Mouse (Mus musculus): Measurements from ENCODE around the gene E130309D02Rik. TPM values are rescaled to one million over a fixed set of nuclear protein-coding genes. Genes with fewer than 3 reads are reported as not detected.
A peak's percentile ranks its signal among the peaks of the same experiment; 100 is the strongest.

Gene E130309D02Rik
- polyA plus RNA-seq, 1 experiment from 2014 or later, result 24.0 TPM

DNA sequence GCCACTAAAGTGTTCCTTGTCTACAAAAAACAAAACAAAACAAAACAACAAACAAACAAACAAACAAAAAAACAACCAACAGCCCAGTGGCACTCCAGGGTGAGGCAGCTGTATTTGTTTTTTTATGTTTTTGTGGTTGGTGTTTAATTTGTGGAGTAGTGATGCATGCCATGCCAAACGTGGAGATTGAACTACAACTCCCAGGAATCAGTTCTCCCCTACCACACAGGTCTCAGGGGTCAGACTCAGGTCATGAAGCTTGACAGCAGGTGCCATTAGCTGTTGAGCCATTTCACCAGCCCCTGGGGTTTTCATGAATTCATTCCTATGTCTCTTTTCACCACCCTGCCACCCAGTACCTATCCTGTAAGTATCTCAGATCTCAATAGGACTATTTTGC lies 49.8 kb downstream of the E130309D02Rik start:
- Histone ChIP-seq H3K36me3 (ENCODE audit: control insufficient read depth, insufficient read depth) (peaks cover 8% of the 10 kb centered on the region; the same call in 1 of the 2 replicates), H3K4me1 (ENCODE audit: control insufficient read depth, insufficient read depth, low read length) (peaks cover 10% of the 10 kb centered on the region), H3K9me3 (replicated peaks; ENCODE audit: control insufficient read depth, low read length) (no peaks in the 10 kb centered on the region), H3K4me3 (ENCODE audit: low read length) (no peak overlapping the region), H3K27ac (ENCODE audit: low read length) (no peak overlapping the region), H3K27me3 (ENCODE audit: control insufficient read depth, insufficient read depth, low read length) (no peaks in the 10 kb centered on the region), H3K9ac (ENCODE audit: low read length) (no peak overlapping the region), H3K4me2 (ENCODE audit: low read depth, low read length) (no peak overlapping the region)
- no peak for ATAC-seq (replicated peaks; ENCODE audit: extremely low read depth, insufficient read depth, low FRiP score)
- 56% methylated on average over 1 of the region's 1 CpGs for WGBS

DNA sequence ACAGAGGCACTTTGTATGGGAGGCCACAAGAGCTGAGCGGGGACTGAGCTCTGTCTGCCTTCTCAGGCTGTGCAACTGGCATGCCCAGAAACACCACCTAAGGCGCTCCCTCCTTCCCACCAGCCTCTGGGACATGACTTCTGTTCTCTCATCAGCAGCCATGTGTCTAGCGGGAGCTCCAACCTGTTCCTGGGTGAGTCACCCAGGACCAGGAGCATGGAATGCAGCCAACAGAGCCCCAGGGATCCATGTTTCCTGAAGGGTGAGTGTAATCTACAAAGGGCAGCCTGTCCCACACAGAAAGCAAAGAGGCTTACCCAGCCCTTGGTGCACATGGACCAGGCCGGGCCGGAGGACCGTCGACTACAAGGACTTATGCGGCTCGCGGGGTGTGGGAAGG lies 50.5 kb downstream of the E130309D02Rik start:
- Histone ChIP-seq H3K4me3 (ENCODE audit: low read length) (no peak overlapping the region), H3K9me3 (replicated peaks; ENCODE audit: control insufficient read depth, low read length) (no peaks in the 10 kb centered on the region), H3K27me3 (ENCODE audit: control insufficient read depth, insufficient read depth, low read length) (no peaks in the 10 kb centered on the region), H3K36me3 (ENCODE audit: control insufficient read depth, insufficient read depth) (peaks cover 8% of the 10 kb centered on the region; the same call in 1 of the 2 replicates), H3K9ac (ENCODE audit: low read length) (no peak overlapping the region), H3K4me2 (ENCODE audit: low read depth, low read length) (no peak overlapping the region), H3K27ac (ENCODE audit: low read length) (no peak overlapping the region), H3K4me1 (ENCODE audit: control insufficient read depth, insufficient read depth, low read length) (peaks cover 8% of the 10 kb centered on the region; the same call in 1 of the 2 replicates)
- 78% methylated on average over 10 of the region's 10 CpGs for WGBS
- no peak for ATAC-seq (replicated peaks; ENCODE audit: extremely low read depth, insufficient read depth, low FRiP score)

DNA sequence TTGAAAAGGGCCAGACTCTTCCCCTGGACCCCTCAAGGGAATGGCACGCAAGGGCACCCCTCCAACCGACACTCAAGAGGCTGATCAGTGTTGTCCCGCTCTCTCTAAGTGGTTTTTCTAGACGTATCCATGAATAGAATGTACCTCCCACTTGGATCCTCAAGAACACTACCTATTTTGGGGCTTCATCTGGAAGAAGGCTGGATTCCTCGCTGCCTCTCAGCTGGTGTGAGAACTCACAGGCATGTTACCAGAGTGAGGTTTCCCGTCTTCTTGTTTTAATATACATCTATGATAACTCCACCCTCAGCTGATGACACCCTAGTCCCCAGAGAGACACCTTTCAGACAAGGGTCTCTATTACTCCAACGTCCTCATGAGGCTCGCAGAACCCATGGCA lies 53.5 kb downstream of the E130309D02Rik start:
- Histone ChIP-seq H3K9ac (ENCODE audit: low read length) (no peak overlapping the region), H3K27ac (ENCODE audit: low read length) (no peak overlapping the region), H3K36me3 (ENCODE audit: control insufficient read depth, insufficient read depth) (peaks cover 8% of the 10 kb centered on the region; the same call in 1 of the 2 replicates), H3K9me3 (replicated peaks; ENCODE audit: control insufficient read depth, low read length) (no peaks in the 10 kb centered on the region), H3K27me3 (ENCODE audit: control insufficient read depth, insufficient read depth, low read length) (peaks cover 15% of the 10 kb centered on the region), H3K4me1 (ENCODE audit: control insufficient read depth, insufficient read depth, low read length) (no peaks in the 10 kb centered on the region), H3K4me3 (ENCODE audit: low read length) (no peak overlapping the region), H3K4me2 (ENCODE audit: low read depth, low read length) (no peak overlapping the region)
- 80% methylated on average over 8 of the region's 8 CpGs for WGBS
- no peak for ATAC-seq (replicated peaks; ENCODE audit: extremely low read depth, insufficient read depth, low FRiP score)

DNA sequence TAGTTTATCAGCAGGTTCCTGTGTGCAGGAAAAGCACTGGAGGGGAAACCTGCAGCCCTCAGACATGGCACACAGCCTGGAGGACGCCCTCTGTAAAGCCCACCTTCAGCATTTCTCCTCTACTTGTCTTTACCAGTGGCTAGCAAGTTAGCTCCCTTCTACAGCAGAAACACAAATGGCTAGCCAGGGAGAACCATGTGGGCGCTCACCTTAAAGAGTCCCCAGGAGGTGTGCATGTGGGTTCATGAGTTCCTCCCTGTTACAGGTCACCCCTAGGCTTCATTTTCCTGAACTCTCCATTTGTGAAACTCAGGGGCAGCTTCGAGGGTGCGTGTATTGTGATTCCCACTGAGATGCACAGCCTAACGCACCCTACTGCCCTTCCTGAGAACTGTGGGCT lies 59.4 kb downstream of the E130309D02Rik start:
- H3K27ac ChIP-seq (ENCODE audit: low read length), result no peak overlapping the region
- ATAC-seq (replicated peaks; ENCODE audit: extremely low read depth, insufficient read depth, low FRiP score), result no peak
- no peak overlapping the region for H3K4me3 ChIP-seq (ENCODE audit: low read length)
- H3K27me3 ChIP-seq (ENCODE audit: control insufficient read depth, insufficient read depth, low read length), result peaks cover 73% of the 10 kb centered on the region
- H3K4me1 ChIP-seq (ENCODE audit: control insufficient read depth, insufficient read depth, low read length), result peaks cover 11% of the 10 kb centered on the region
- no peak overlapping the region for H3K4me2 ChIP-seq (ENCODE audit: low read depth, low read length)
- no peaks in the 10 kb centered on the region; the same call in 1 of the 2 replicates for H3K36me3 ChIP-seq (ENCODE audit: control insufficient read depth, insufficient read depth)
- H3K9ac ChIP-seq (ENCODE audit: low read length), result no peak overlapping the region
- WGBS, result 91% methylated on average over 5 of the region's 5 CpGs
- H3K9me3 ChIP-seq (replicated peaks; ENCODE audit: control insufficient read depth, low read length), result no peaks in the 10 kb centered on the region

DNA sequence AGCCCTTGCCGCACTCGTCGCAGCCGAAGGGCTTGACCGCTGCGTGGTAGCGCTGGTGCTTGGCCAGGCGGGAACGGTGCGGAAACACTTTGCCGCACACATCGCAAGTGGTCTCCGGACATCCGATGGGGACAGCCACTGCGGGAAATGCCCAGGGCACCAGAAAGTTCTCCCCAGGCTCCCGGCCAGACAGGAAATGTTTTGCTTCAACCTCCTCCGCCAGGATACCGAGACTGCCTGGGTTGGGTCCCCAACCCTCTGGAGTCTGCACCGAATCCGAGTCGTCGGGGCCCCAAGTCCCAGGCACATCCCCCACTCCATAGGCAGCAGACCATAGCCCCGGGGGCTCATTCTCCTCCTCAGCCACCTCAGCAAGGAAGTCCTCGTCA lies 60.0 kb downstream of the E130309D02Rik start:
- 34% methylated on average over 24 of the region's 24 CpGs for WGBS
- H3K9me3 ChIP-seq (replicated peaks; ENCODE audit: control insufficient read depth, low read length), result no peaks in the 10 kb centered on the region
- no peak overlapping the region for H3K27ac ChIP-seq (ENCODE audit: low read length)
- no peak overlapping the region for H3K9ac ChIP-seq (ENCODE audit: low read length)
- ATAC-seq (replicated peaks; ENCODE audit: extremely low read depth, insufficient read depth, low FRiP score), result no peak
- H3K4me1 ChIP-seq (ENCODE audit: control insufficient read depth, insufficient read depth, low read length), result peaks cover 11% of the 10 kb centered on the region
- H3K4me2 ChIP-seq (ENCODE audit: low read depth, low read length), result no peak overlapping the region
- H3K36me3 ChIP-seq (ENCODE audit: control insufficient read depth, insufficient read depth), result no peaks in the 10 kb centered on the region; the same call in 1 of the 2 replicates
- H3K27me3 ChIP-seq (ENCODE audit: control insufficient read depth, insufficient read depth, low read length), result peaks cover 73% of the 10 kb centered on the region
- peak overlapping the region; percentile 48; the same call in 1 of the 2 replicates for H3K4me3 ChIP-seq (ENCODE audit: low read length)

DNA sequence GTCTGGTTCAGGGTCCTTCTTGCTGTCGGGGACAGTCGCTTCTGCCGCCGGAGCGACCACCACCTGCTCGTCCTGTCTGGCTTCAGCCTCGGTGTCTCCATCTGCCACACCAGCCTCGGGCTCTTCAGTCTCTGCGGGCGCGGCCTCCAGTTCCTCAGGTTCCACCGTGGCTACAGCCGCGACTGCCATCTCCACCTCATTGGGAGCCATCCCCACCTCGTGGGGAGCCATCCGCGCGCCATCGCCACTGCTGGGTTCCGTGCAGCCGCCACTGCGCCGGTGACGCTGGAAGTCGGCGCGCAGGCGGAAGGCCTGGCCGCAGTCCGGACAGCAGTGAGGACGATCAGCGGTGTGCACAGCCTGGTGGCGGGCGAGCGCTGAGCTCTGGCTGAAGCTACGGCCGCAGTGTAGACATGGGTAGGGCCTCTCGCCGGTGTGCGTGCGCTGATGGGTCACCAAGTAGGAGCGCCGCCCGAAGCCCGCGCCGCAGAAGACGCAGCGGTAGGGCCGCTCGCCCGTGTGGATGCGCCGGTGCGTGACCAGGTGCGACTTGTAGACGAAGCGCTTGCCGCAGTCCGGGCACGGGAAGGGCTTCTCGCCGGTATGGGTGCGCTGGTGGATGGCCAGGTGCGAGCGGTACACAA lies 60.6 kb downstream of the E130309D02Rik start:
- Histone ChIP-seq H3K27me3 (ENCODE audit: control insufficient read depth, insufficient read depth, low read length) (peaks cover 73% of the 10 kb centered on the region), H3K4me3 (ENCODE audit: low read length) (peak overlapping the region; percentile 48), H3K27ac (ENCODE audit: low read length) (no peak overlapping the region), H3K4me2 (ENCODE audit: low read depth, low read length) (peak overlapping the region; percentile 69; the same call in 1 of the 2 replicates), H3K9me3 (replicated peaks; ENCODE audit: control insufficient read depth, low read length) (no peaks in the 10 kb centered on the region), H3K36me3 (ENCODE audit: control insufficient read depth, insufficient read depth) (no peaks in the 10 kb centered on the region; the same call in 1 of the 2 replicates), H3K4me1 (ENCODE audit: control insufficient read depth, insufficient read depth, low read length) (peaks cover 11% of the 10 kb centered on the region), H3K9ac (ENCODE audit: low read length) (no peak overlapping the region)
- ATAC-seq (replicated peaks; ENCODE audit: extremely low read depth, insufficient read depth, low FRiP score), result no peak; the same call in 1 of the 2 replicates
- 20% methylated on average over 66 of the region's 66 CpGs for WGBS

DNA sequence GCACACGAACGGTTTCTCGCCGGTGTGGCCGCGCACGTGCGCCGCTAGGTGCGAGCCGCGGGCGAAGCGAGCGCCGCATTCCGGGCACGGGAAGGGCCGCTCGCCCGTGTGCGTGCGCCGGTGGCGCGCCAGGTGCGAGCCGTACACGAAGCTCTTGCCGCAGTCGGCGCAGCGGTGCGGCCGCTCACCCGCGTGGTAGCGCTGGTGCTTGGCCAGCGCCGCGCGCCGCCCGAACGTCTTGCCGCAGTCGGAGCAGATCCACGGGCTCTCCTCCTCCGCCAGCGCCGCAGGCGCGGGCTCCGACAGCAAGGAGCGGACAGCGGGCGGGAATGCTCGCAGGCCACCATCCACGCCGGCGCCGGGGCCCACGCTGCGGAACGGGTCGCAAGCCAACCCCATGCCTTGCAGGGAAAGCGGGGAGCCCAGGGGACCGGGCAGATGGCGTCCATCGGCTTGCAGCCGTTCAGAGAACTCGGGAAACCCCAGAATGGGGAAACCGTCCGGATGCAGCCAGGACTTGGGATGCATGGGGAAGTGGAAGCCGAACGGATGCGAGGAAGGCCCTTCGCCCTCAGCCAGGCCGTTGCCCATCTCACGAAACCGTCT lies 61.2 kb downstream of the E130309D02Rik start:
- H3K4me1 ChIP-seq (ENCODE audit: control insufficient read depth, insufficient read depth, low read length), result peaks cover 11% of the 10 kb centered on the region
- H3K4me3 ChIP-seq (ENCODE audit: low read length), result peak overlapping the region; percentile 48
- no peak overlapping the region for H3K27ac ChIP-seq (ENCODE audit: low read length)
- ATAC-seq (replicated peaks; ENCODE audit: extremely low read depth, insufficient read depth, low FRiP score), result no peak
- peak overlapping the region; percentile 20; the same call in 1 of the 2 replicates for H3K9ac ChIP-seq (ENCODE audit: low read length)
- H3K4me2 ChIP-seq (ENCODE audit: low read depth, low read length), result peak overlapping the region; percentile 69
- WGBS, result 8% methylated on average over 75 of the region's 81 CpGs
- no peaks in the 10 kb centered on the region; the same call in 1 of the 2 replicates for H3K36me3 ChIP-seq (ENCODE audit: control insufficient read depth, insufficient read depth)
- H3K27me3 ChIP-seq (ENCODE audit: control insufficient read depth, insufficient read depth, low read length), result peaks cover 73% of the 10 kb centered on the region
- no peaks in the 10 kb centered on the region for H3K9me3 ChIP-seq (replicated peaks; ENCODE audit: control insufficient read depth, low read length)

DNA sequence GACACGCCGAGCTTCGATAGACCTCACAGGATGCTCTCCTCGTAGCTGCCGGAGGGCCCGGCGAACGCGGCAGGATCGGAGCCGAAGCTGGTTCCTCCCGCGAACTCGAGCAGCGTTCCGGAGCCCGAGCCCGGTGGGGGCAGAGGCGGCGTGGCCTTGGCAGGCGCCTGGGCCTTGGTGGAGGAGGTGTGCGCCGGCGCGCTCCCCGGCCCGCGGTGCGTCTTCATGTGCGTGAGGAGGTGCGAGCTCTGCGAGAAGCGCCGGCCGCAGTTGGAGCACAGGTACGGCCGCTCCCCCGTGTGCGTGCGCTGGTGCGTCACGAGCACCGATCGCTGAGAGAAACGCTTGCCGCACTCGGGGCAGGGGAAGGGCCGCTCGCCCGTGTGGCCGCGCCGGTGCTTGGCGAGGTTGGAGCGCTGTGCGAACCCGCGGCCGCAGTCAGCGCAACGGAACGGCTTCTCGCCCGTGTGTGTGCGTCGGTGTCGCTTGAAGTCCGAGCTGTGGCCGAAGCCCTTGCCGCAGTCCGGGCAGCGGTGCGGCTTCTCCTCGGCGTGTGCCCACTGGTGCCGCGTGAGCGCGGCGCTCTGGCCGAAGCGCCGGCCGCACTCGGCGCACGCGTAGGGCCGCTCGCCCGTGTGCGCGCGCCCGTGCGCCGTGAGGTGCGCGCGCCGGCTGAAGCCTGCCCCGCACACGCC lies 61.8 kb downstream of the E130309D02Rik start:
- 8% methylated on average over 100 of the region's 103 CpGs for WGBS
- ATAC-seq (replicated peaks; ENCODE audit: extremely low read depth, insufficient read depth, low FRiP score), result peak; percentile 50
- Histone ChIP-seq H3K4me2 (ENCODE audit: low read depth, low read length) (peak overlapping the region; percentile 69), H3K4me1 (ENCODE audit: control insufficient read depth, insufficient read depth, low read length) (peaks cover 11% of the 10 kb centered on the region), H3K9ac (ENCODE audit: low read length) (peak overlapping the region; percentile 20; the same call in 1 of the 2 replicates), H3K36me3 (ENCODE audit: control insufficient read depth, insufficient read depth) (peaks cover 4% of the 10 kb centered on the region), H3K27me3 (ENCODE audit: control insufficient read depth, insufficient read depth, low read length) (peaks cover 73% of the 10 kb centered on the region), H3K9me3 (replicated peaks; ENCODE audit: control insufficient read depth, low read length) (no peaks in the 10 kb centered on the region), H3K27ac (ENCODE audit: low read length) (no peak overlapping the region), H3K4me3 (ENCODE audit: low read length) (peak overlapping the region; percentile 48)

DNA sequence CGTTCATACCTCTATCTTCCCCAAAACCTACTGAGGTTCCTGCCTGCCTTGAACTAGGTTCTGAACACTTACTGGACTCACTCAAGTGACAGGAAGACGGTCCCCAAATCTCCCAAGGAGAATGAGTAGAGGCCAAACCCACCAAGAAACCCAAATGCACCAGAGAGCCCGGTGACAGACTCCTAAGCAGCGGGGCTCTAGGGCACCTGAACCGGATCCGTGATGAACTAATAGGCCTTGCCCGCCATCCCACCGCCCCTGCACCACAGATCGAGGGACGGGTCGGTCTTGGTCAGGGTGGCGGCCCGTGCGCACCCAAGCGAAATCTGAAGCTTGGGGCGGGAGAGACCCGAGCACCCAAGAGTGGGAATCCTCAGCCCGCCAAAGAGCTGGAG lies 62.4 kb downstream of the E130309D02Rik start:
- Histone ChIP-seq H3K9ac (ENCODE audit: low read length) (no peak overlapping the region), H3K4me3 (ENCODE audit: low read length) (peak overlapping the region; percentile 48), H3K27ac (ENCODE audit: low read length) (no peak overlapping the region), H3K27me3 (ENCODE audit: control insufficient read depth, insufficient read depth, low read length) (peaks cover 68% of the 10 kb centered on the region), H3K4me1 (ENCODE audit: control insufficient read depth, insufficient read depth, low read length) (peaks cover 11% of the 10 kb centered on the region), H3K36me3 (ENCODE audit: control insufficient read depth, insufficient read depth) (peaks cover 7% of the 10 kb centered on the region), H3K9me3 (replicated peaks; ENCODE audit: control insufficient read depth, low read length) (no peaks in the 10 kb centered on the region), H3K4me2 (ENCODE audit: low read depth, low read length) (peak overlapping the region; percentile 69; the same call in 1 of the 2 replicates)
- ATAC-seq (replicated peaks; ENCODE audit: extremely low read depth, insufficient read depth, low FRiP score), result no peak
- 35% methylated on average over 18 of the region's 18 CpGs for WGBS

Measured in heart, embryonic 16.5 days (tissue).